8 mouse cellular contexts compared by ENCODE assay signal in genomic region chr5:53105716-53106115, GRCm38 (mm10).
DNase-seq lines count a peak whose midpoint lies in the region; ATAC-seq and TF ChIP-seq lines count a peak whose summit lies in the region.

No protein-coding gene starts in this region.

- H3K9me3 ChIP-seq in lung, embryonic 14.5 days (ENCODE audit: low read depth, low read length) = no peaks in the 10 kb centered on the region

- H3K27ac ChIP-seq in lung, embryonic 14.5 days (ENCODE audit: low read depth) = peak overlapping the region; percentile 15; the same call in 1 of the 2 replicates
- no peak overlapping the region for H3K27ac ChIP-seq in gastrocnemius, adult 2 months

- H3K27me3 ChIP-seq in lung, embryonic 14.5 days (ENCODE audit: insufficient read depth, low read length) = no peaks in the 10 kb centered on the region

- WGBS in lung, embryonic 14.5 days = 62% methylated on average over 8 of the region's 8 CpGs

- DNase-seq in adrenal gland, adult (ENCODE audit: inconsistent age in 2 of 2, low spot score in 1 of 2) = peak; percentile 11 to 26
- DNase-seq in adrenal gland, adult 8-10 months = no peak
- DNase-seq in lung, embryonic 14.5 days = peak; percentile 64
- DNase-seq in lung, postnatal 25 days (ENCODE audit: low spot score) = no peak
- peak; percentile 72 for DNase-seq in gastrocnemius, adult 2 months
- DNase-seq in ovary, postnatal 14 days (ENCODE audit: low spot score) = peak; percentile 36
- no peak for DNase-seq in heart, adult 9 months (ENCODE audit: low spot score in 2 of 2)
- no peak for DNase-seq in thymus, adult 18-20 months

- no peak overlapping the region for H3K4me2 ChIP-seq in lung, embryonic 14.5 days

- H3K9ac ChIP-seq in lung, embryonic 14.5 days = no peak overlapping the region

- intact Hi-C loops in gastrocnemius, adult 2 months (cut with DNase I) = loop anchor here (5.0 kb wide), 1 partner anchor 228 kb away; no protein-coding TSS in a partner anchor

- no peak for ATAC-seq in lung, embryonic 14.5 days (ENCODE audit: insufficient read depth)

- H3K4me3 ChIP-seq in lung, embryonic 14.5 days (ENCODE audit: low read depth, low read length) = no peak overlapping the region
- no peak overlapping the region for H3K4me3 ChIP-seq in gastrocnemius, adult 2 months

- no peaks in the 10 kb centered on the region for H3K36me3 ChIP-seq in lung, embryonic 14.5 days (ENCODE audit: insufficient read depth)

- peaks cover 14% of the 10 kb centered on the region for H3K4me1 ChIP-seq in lung, embryonic 14.5 days (ENCODE audit: insufficient read depth)

- TF ChIP-seq CTCF in lung, embryonic 14.5 days (IDR thresholded peaks at IDR 0.05; ENCODE audit: low read depth) = peak; percentile 45
- TF ChIP-seq CTCF in gastrocnemius, adult 2 months (IDR thresholded peaks at IDR 0.05) = peak; percentile 42

Comparison
In these comparisons a context has a peak if more than half of its experiments do, and no peak if none do; other contexts are left out.
1. DNase-seq: peak in adrenal gland, adult (2 of 2), lung, embryonic 14.5 days (single experiment), gastrocnemius, adult 2 months (single experiment) and ovary, postnatal 14 days (single experiment); none in adrenal gland, adult 8-10 months (single experiment), lung, postnatal 25 days (single experiment), heart, adult 9 months (0 of 2) and thymus, adult 18-20 months (0 of 2).